Mouse (Mus musculus): ENCODE results near the gene Cnppd1.

Gene Cnppd1

GRCm38 (mm10) chr1:75142301-75143261 lies at the start of gene Cnppd1, which contains the start of gene Retreg2:
Gene Cnppd1 (minus strand): TSS chr1:75142711.
Gene Retreg2 (plus strand): TSS chr1:75142778.
- peak; percentile 94 to 95 for DNase-seq

DNA sequence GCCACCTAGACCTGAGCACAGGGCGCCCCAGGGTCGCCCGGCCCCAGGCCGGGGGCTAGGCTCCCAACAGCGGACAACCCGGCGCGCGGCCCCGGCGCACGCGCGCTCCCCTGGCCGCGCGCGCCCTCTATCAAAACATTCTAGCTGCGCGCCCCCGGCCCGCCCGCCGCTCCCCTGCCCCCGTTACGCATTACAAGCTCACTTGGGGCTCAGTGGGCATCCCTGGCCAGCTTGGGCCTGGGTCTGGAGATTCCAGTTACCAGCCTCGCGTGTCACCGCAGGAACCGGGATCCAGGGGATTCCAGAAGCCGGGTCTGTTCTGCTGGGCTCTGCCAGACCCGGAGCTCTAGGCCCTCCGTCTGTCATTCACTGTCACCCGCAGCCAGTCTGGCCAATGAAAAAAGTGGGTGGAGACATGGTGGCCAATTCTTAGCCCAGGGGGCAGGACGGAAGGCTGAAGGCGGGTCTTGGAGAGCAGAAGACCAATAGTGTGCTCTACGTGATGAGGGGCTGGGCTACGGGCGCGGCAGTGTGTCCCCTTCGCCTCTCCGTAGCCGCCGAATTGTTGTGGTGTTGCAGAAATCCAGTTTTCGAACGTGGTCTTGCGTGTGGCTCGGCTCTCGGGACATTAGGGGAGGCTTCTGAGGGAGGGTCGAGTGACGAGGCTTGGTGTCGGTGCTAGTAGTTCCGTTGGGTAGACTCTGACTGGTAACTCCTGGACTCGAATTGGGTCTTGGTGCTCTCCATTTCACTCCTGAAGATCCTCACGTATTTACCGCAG lies 49.3 kb upstream of the Cnppd1 start, which contains the start of the genes Ankzf1 and Atg9a:
Ankzf1 (plus strand) TSS at position 530 of the 781 bp plus-strand sequence.
Atg9a (minus strand) TSS at position 575 of the 781 bp plus-strand sequence.
- peak; percentile 91 to 98 for DNase-seq

GRCm38 (mm10) chr1:75191258-75191621 lies 48.7 kb upstream of the Cnppd1 start:
- DNase-seq, result peak in 1 of 2 experiments; percentile 38

GRCm38 (mm10) chr1:75190577-75190976 lies 48.1 kb upstream of the Cnppd1 start:
- DNase-seq, result no peak

DNA sequence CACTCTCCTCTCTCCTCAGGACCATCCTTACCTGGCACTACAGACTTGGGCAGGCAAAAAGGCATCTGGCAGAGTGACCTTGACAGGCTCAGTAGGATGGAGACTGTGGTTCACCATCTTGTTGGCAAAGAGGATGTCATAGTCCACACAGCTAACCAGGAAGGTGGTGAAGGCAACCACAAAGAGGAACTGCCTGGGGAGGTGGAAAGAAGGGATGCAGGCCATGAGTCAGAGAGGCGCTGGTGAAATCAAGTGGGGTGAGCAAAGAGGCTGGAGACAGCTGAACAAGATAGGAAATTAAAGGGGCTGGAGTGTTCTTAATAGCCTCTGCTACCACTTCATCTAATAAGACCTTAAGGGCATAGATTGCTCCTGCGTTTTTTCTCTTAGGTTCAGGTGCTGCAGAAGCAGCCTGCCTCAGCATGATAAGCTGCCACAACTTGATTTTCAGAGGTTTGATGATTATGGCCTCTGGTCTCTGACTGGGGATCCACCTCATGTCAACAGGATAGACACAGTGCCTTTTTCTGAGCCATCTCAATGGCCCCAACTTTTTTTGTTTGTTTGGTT lies 45.5 kb upstream of the Cnppd1 start:
- DNase-seq, result no peak

- no peak for DNase-seq
These were observed 44.6 kb upstream of the Cnppd1 start for GRCm38 (mm10) chr1:75187126-75187525.

DNA sequence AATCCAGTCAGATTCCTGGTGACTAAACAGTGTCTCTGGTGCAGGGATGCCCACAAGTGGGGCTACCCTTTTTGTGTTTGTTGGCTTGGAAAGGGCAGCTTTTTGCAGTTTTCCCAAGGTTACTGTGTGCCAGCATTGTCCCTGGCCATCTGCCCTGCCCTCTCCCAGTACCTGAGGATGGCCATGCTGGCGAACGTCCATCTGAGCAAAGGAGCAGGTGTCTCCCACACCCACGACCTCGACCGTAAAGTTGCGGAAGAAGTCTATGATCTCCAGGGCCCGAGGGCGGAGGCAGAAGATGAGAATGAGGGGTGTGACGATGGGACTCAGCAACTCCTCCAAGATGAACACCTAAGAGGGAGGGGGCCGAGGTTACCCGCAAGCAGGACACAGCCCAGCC lies 43.0 kb upstream of the Cnppd1 start:
- DNase-seq, result no peak

DNA sequence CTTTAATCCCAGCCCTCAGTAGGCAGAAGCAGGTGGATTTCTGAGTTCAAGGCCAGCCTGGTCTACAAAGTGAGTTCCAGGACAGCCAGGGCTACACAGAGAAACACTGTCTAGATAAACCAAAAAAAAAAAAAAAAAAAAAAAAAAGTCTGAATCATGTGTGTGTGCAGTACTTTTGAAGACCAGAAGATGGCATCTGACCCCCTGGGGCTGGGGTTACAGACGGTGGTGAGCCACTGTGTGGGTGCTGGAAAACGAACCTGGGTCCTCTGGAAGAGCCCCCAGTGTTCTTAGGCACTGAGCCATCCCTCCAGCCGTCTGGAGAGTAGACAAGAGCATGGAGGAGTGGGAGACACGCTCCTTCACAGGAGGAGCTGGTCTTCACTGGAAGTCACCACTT lies 39.6 kb upstream of the Cnppd1 start:
- no peak for DNase-seq

GRCm38 (mm10) chr1:75181377-75181870 lies 38.9 kb upstream of the Cnppd1 start:
- DNase-seq, result no peak

DNA sequence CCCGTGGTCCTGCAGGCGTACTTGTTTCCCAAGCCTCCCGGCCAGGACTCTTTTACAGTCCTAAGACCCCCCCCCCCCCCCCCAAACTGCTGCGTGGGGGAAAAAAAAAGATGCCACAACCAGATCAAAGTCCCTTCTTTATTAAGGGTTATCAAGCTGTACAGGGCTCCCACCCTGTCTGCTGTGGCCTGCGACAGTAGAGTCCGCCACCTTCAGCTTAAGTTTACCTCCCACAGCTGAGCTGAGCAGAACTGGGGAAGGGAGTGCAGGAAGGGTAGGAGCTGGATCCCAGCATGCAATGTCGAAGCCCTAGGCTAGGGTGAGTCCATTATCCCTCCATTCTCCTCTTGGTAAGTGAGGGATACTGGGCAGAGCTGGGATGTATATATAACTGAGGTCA lies 38.2 kb upstream of the Cnppd1 start:
- DNase-seq, result no peak

DNA sequence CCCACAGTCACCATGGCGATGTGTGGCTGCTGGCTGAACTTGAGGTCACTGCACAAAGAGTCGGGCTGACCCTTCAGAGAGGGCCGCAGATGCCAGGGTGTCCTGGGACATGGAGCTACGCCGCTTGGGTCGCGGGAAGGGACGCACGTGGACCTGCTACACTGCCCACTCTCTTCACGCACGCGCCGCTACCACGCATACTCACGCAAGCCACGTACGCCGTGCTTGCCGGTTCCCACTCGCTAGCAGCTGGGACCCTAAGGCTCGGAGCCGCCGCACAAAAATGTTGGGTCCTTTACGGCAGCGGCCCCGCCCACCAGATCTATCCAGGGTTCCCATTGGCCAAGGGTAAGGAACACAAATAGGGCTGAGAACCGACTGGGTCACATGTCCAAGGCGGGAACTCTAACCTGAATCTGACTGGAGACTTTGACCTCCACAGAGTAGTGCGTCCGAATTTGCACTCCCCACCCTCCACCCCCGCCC lies 37.6 kb upstream of the Cnppd1 start, which contains the start of gene Abcb6:
Abcb6 (minus strand) TSS at position 288 of the 486 bp plus-strand sequence.
- peak; percentile 75 to 81 for DNase-seq

- no peak for DNase-seq
These were observed 37.0 kb upstream of the Cnppd1 start for GRCm38 (mm10) chr1:75179334-75180104.

DNA sequence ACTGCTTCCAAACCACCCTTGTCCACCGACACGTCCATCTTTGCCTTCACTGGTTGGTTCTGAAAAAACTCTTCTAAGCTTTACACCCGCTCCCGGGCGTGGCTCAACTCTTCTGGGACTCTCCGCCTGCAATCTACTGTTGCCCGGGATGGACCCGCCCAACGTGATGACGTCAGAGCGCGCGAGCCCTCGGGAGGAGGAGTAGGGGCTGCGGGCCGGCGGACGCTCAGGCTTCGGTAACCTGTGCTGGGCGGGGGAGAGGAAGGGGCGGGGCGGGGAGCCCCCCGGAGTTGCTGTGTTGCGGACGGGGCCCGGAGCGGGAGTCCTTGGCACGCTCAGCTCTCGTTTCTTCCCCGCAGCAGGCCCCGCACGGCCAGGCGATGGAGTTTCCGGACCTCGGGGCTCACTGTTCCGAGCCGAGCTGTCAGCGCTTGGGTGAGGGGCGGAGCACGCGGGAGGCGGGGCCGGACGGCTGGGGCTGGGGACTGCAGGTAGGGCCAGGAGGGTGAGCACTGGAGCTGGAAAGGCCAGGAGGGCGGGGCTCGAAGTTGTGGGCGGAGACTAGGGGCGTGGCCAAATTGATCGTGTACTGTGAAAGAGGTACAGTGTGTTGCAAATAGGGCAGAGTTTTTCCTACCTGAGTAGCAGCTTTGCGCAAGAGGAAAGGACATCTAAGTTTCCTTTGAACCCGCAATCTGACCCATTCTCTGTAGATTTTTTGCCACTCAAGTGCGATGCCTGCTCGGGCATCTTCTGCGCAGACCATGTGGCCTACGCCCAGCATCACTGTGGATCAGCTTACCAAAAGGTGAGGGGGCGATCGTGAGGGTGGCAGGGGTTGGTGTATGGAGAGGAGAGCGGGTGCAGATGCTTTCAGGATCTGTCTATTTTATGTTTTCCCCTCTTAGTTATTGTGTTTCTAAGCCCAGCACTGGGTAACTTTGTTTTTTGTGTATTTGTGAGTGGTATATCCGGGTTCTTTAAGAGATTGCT lies 26.3 kb upstream of the Cnppd1 start, which contains the start of gene Zfand2b:
Zfand2b (plus strand) TSS at position 175 of the 993 bp plus-strand sequence.
- peak; percentile 95 to 96 for DNase-seq

DNA sequence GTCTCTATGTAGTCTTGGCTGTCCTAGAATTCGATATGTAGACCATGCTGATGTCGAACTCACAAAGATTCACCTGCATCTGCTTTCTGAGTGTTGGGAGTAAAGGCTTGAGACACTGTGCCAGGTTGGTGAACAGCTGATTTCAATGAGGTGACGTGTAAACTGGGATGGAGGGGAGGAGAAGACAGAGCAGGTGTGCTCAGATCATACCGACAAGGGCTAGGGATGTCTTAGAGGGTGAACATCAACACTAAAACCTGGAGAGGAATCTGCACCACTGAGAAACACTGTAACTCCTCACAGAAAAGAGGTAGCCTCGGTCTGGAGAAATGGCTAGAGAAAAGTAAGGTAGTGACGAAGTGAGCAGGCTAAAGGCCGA lies 25.6 kb upstream of the Cnppd1 start:
- DNase-seq, result no peak

DNA sequence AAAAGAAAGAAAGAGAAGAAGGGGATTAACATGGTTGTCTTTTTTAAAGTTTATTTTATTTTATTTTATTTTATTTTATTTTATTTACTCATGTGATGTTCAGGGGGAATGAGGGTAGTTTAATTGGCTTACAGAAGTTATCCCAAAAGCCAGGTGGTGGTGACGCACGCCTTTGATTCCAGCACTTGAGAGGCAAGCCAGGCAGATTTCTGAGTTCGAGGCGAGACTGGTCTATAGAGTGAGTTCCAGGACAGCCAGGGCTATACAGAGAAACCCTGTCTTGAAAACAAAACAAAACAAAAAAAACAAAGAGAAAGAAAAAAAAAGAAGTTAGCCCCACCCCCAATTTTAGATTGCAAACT lies 17.7 kb upstream of the Cnppd1 start:
- no peak for DNase-seq

GRCm38 (mm10) chr1:75159540-75160255 lies 17.2 kb upstream of the Cnppd1 start:
- DNase-seq, result no peak

DNA sequence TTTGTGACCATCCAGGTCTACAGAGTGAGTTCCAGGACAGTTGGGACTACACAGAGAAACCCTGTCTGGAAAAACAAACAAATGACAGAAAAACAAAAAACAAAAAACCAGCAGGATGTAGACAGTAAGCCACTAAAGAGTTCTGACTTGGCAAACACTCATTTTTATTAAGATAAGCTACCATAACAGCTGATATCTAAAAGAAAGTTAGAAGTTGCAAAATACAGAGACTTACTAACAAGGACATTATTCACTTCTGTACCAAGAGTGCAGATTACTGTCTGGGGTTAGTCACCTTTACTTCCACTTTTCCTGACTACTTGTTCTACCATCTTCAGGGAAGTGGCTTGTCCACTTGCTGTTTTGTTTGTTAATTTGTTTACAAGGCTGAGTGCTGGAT lies 16.5 kb upstream of the Cnppd1 start:
- no peak for DNase-seq

GRCm38 (mm10) chr1:75155837-75156236 lies 13.3 kb upstream of the Cnppd1 start:
- no peak for DNase-seq

GRCm38 (mm10) chr1:75148727-75149126 lies 6.2 kb upstream of the Cnppd1 start:
- DNase-seq, result no peak

All from thymus, adult 18-20 months (tissue).